Mouse (Mus musculus): Measurements from ENCODE around the gene Kdelr2.
A peak's percentile ranks its signal among the peaks of the same experiment; 100 is the strongest.
"Not testable (repeated sequence)": the region's sequence is repeated elsewhere in the genome, so short reads cannot be mapped to it uniquely, and the experiment has no call there.

Gene Kdelr2

GRCm38 (mm10) chr5:143403221-143404147, at the start of gene Kdelr2:
Kdelr2 (plus strand) TSS chr5:143403838.
- DNase-seq (ENCODE audit: low read depth, low spot score): peak; percentile 84

- no peak for DNase-seq (ENCODE audit: low read depth, low spot score)
Measured at GRCm38 (mm10) chr5:143356017-143356416, 47.6 kb upstream of the Kdelr2 start.

- no peak for DNase-seq (ENCODE audit: low read depth, low spot score)
Measured at GRCm38 (mm10) chr5:143356686-143357388, 46.8 kb upstream of the Kdelr2 start, which contains the start of gene Grid2ip. Grid2ip (plus strand) TSS chr5:143357338.

GRCm38 (mm10) chr5:143357564-143357963, 46.1 kb upstream of the Kdelr2 start:
- DNase-seq (ENCODE audit: low read depth, low spot score): no peak

- no peak for DNase-seq (ENCODE audit: low read depth, low spot score)
Measured at GRCm38 (mm10) chr5:143359263-143359662, 44.4 kb upstream of the Kdelr2 start.

- no peak for DNase-seq (ENCODE audit: low read depth, low spot score)
Measured at GRCm38 (mm10) chr5:143360000-143360399, 43.6 kb upstream of the Kdelr2 start.

- DNase-seq (ENCODE audit: low read depth, low spot score): no peak
Measured at GRCm38 (mm10) chr5:143361428-143361827, 42.2 kb upstream of the Kdelr2 start.

GRCm38 (mm10) chr5:143363678-143364615, 39.7 kb upstream of the Kdelr2 start:
- no peak for DNase-seq (ENCODE audit: low read depth, low spot score)

- no peak for DNase-seq (ENCODE audit: low read depth, low spot score)
Measured at GRCm38 (mm10) chr5:143367931-143368330, 35.7 kb upstream of the Kdelr2 start.

GRCm38 (mm10) chr5:143369611-143370255, 33.9 kb upstream of the Kdelr2 start:
- no peak for DNase-seq (ENCODE audit: low read depth, low spot score)

GRCm38 (mm10) chr5:143370416-143371145, 33.1 kb upstream of the Kdelr2 start:
- DNase-seq (ENCODE audit: low read depth, low spot score): no peak

GRCm38 (mm10) chr5:143371146-143371510, 32.5 kb upstream of the Kdelr2 start:
- DNase-seq (ENCODE audit: low read depth, low spot score): no peak

GRCm38 (mm10) chr5:143372818-143373217, 30.8 kb upstream of the Kdelr2 start:
- no peak for DNase-seq (ENCODE audit: low read depth, low spot score)

GRCm38 (mm10) chr5:143375242-143375641, 28.4 kb upstream of the Kdelr2 start:
- DNase-seq (ENCODE audit: low read depth, low spot score): peak; percentile 29

GRCm38 (mm10) chr5:143376156-143376555, 27.5 kb upstream of the Kdelr2 start:
- DNase-seq (ENCODE audit: low read depth, low spot score): no peak

GRCm38 (mm10) chr5:143386797-143387621, 16.6 kb upstream of the Kdelr2 start:
- no peak for DNase-seq (ENCODE audit: low read depth, low spot score)

- no peak for DNase-seq (ENCODE audit: low read depth, low spot score)
Measured at GRCm38 (mm10) chr5:143394184-143394583, 9.5 kb upstream of the Kdelr2 start.

GRCm38 (mm10) chr5:143394966-143395365, 8.7 kb upstream of the Kdelr2 start:
- not testable (repeated sequence) for DNase-seq (ENCODE audit: low read depth, low spot score)

GRCm38 (mm10) chr5:143395649-143396048, 8.0 kb upstream of the Kdelr2 start:
- DNase-seq (ENCODE audit: low read depth, low spot score): peak; percentile 50

Data from CD4-positive helper T cell, adult 2 months (primary cell).